Mouse (Mus musculus): ENCODE measurements around the gene Fxyd1. TPM values are rescaled to one million over a fixed set of nuclear protein-coding genes. Genes with fewer than 3 reads are reported as not detected.

Gene Fxyd1
- polyA plus RNA-seq, 1 experiment from 2014 or later: 76.3 TPM

GRCm38 (mm10) chr7:31028609-31029008 is 28.4 kb downstream of the Fxyd1 start:
- H3K27ac ChIP-seq: no peak overlapping the region
- no peaks in the 10 kb centered on the region for H3K36me3 ChIP-seq (ENCODE audit: insufficient read depth, low read length)
- ATAC-seq (replicated peaks; ENCODE audit: low FRiP score, low read depth) (no peak), DNase-seq (ENCODE audit: low spot score) (no peak)
- H3K4me3 ChIP-seq (replicated peaks; ENCODE audit: low read depth, low read length): no peak overlapping the region
- TF ChIP-seq CTCF (IDR thresholded peaks at IDR 0.05; ENCODE audit: low read depth): no peak
- no peaks in the 10 kb centered on the region for H3K9me3 ChIP-seq (replicated peaks; ENCODE audit: low read length)
- no peak overlapping the region for H3K9ac ChIP-seq (ENCODE audit: low read depth, low read length)
- H3K4me1 ChIP-seq (replicated peaks; ENCODE audit: insufficient read depth, low read length): no peaks in the 10 kb centered on the region
- no peaks in the 10 kb centered on the region for H3K27me3 ChIP-seq (ENCODE audit: insufficient read depth, low read length)
- no peak overlapping the region for H3K4me2 ChIP-seq (ENCODE audit: low read length)
- 66% methylated on average over 8 of the region's 8 CpGs for WGBS

GRCm38 (mm10) chr7:31017104-31017901 is 39.7 kb downstream of the Fxyd1 start:
- no peak overlapping the region for H3K9ac ChIP-seq (ENCODE audit: low read depth, low read length)
- no peak overlapping the region for H3K4me3 ChIP-seq (replicated peaks; ENCODE audit: low read depth, low read length)
- no peaks in the 10 kb centered on the region for H3K36me3 ChIP-seq (ENCODE audit: insufficient read depth, low read length)
- ATAC-seq (replicated peaks; ENCODE audit: low FRiP score, low read depth) (peak; percentile 54), DNase-seq (ENCODE audit: low spot score) (peak; percentile 52)
- no peak overlapping the region for H3K4me2 ChIP-seq (ENCODE audit: low read length)
- 23% methylated on average over 10 of the region's 10 CpGs for WGBS
- H3K27me3 ChIP-seq (ENCODE audit: insufficient read depth, low read length): no peaks in the 10 kb centered on the region
- no peaks in the 10 kb centered on the region for H3K4me1 ChIP-seq (replicated peaks; ENCODE audit: insufficient read depth, low read length)
- H3K27ac ChIP-seq: no peak overlapping the region
- TF ChIP-seq CTCF (IDR thresholded peaks at IDR 0.05; ENCODE audit: low read depth): no peak
- H3K9me3 ChIP-seq (replicated peaks; ENCODE audit: low read length): no peaks in the 10 kb centered on the region

GRCm38 (mm10) chr7:31012971-31013370 is 44.0 kb downstream of the Fxyd1 start:
- DNase-seq (ENCODE audit: low spot score) (no peak), ATAC-seq (replicated peaks; ENCODE audit: low FRiP score, low read depth) (no peak)
- H3K4me1 ChIP-seq (replicated peaks; ENCODE audit: insufficient read depth, low read length): no peaks in the 10 kb centered on the region
- no peaks in the 10 kb centered on the region for H3K27me3 ChIP-seq (ENCODE audit: insufficient read depth, low read length)
- TF ChIP-seq CTCF (IDR thresholded peaks at IDR 0.05; ENCODE audit: low read depth): no peak
- no peak overlapping the region for H3K27ac ChIP-seq
- 66% methylated on average over 5 of the region's 5 CpGs for WGBS
- no peak overlapping the region for H3K4me3 ChIP-seq (replicated peaks; ENCODE audit: low read depth, low read length)
- H3K4me2 ChIP-seq (ENCODE audit: low read length): no peak overlapping the region
- no peak overlapping the region for H3K9ac ChIP-seq (ENCODE audit: low read depth, low read length)
- H3K9me3 ChIP-seq (replicated peaks; ENCODE audit: low read length): no peaks in the 10 kb centered on the region
- no peaks in the 10 kb centered on the region for H3K36me3 ChIP-seq (ENCODE audit: insufficient read depth, low read length)

- DNase-seq (ENCODE audit: low spot score): peak; percentile 83
- ATAC-seq (replicated peaks; ENCODE audit: low FRiP score, low read depth): peak; percentile 68; the same call in 1 of the 2 replicates
- H3K9ac ChIP-seq (ENCODE audit: low read depth, low read length): no peak overlapping the region
- H3K4me2 ChIP-seq (ENCODE audit: low read length): no peak overlapping the region
- no peaks in the 10 kb centered on the region for H3K9me3 ChIP-seq (replicated peaks; ENCODE audit: low read length)
- 0 out of 2 replicates have a peak overlapping the region, but pooled peaks have one; percentile 2 for H3K27ac ChIP-seq
- no peaks in the 10 kb centered on the region for H3K36me3 ChIP-seq (ENCODE audit: insufficient read depth, low read length)
- H3K4me1 ChIP-seq (replicated peaks; ENCODE audit: insufficient read depth, low read length): no peaks in the 10 kb centered on the region
- no peaks in the 10 kb centered on the region for H3K27me3 ChIP-seq (ENCODE audit: insufficient read depth, low read length)
- H3K4me3 ChIP-seq (replicated peaks; ENCODE audit: low read depth, low read length): no peak overlapping the region
- 4% methylated on average over 3 of the region's 3 CpGs for WGBS
- TF ChIP-seq CTCF (IDR thresholded peaks at IDR 0.05; ENCODE audit: low read depth): no peak
Measured at GRCm38 (mm10) chr7:31008889-31009288, 48.1 kb downstream of the Fxyd1 start.

GRCm38 (mm10) chr7:31008175-31008574 is 48.8 kb downstream of the Fxyd1 start:
- Histone ChIP-seq H3K9ac (ENCODE audit: low read depth, low read length) (no peak overlapping the region), H3K27me3 (ENCODE audit: insufficient read depth, low read length) (no peaks in the 10 kb centered on the region), H3K4me1 (replicated peaks; ENCODE audit: insufficient read depth, low read length) (no peaks in the 10 kb centered on the region), H3K4me2 (ENCODE audit: low read length) (no peak overlapping the region), H3K27ac (no peak overlapping the region), H3K4me3 (replicated peaks; ENCODE audit: low read depth, low read length) (no peak overlapping the region), H3K36me3 (ENCODE audit: insufficient read depth, low read length) (no peaks in the 10 kb centered on the region), H3K9me3 (replicated peaks; ENCODE audit: low read length) (no peaks in the 10 kb centered on the region)
- no peak for DNase-seq (ENCODE audit: low spot score)
- 62% methylated on average over 1 of the region's 1 CpGs for WGBS
- no peak for ATAC-seq (replicated peaks; ENCODE audit: low FRiP score, low read depth)
- TF ChIP-seq CTCF (IDR thresholded peaks at IDR 0.05; ENCODE audit: low read depth): no peak

GRCm38 (mm10) chr7:31007775-31008174 is 49.2 kb downstream of the Fxyd1 start:
- H3K9me3 ChIP-seq (replicated peaks; ENCODE audit: low read length): no peaks in the 10 kb centered on the region
- DNase-seq (ENCODE audit: low spot score) (no peak), ATAC-seq (replicated peaks; ENCODE audit: low FRiP score, low read depth) (no peak)
- no peak overlapping the region for H3K4me3 ChIP-seq (replicated peaks; ENCODE audit: low read depth, low read length)
- no peak for TF ChIP-seq CTCF (IDR thresholded peaks at IDR 0.05; ENCODE audit: low read depth)
- no peak overlapping the region for H3K4me2 ChIP-seq (ENCODE audit: low read length)
- 86% methylated on average over 1 of the region's 1 CpGs for WGBS
- no peaks in the 10 kb centered on the region for H3K27me3 ChIP-seq (ENCODE audit: insufficient read depth, low read length)
- H3K9ac ChIP-seq (ENCODE audit: low read depth, low read length): no peak overlapping the region
- no peaks in the 10 kb centered on the region for H3K4me1 ChIP-seq (replicated peaks; ENCODE audit: insufficient read depth, low read length)
- no peak overlapping the region for H3K27ac ChIP-seq
- H3K36me3 ChIP-seq (ENCODE audit: insufficient read depth, low read length): no peaks in the 10 kb centered on the region
